In genomic region chr1:161649387-161649786, GRCm38 (mm10) we compare ENCODE assay signal across 17 mouse cellular contexts.
DNase-seq lines count a peak whose midpoint lies in the region; ATAC-seq and TF ChIP-seq lines count a peak whose summit lies in the region.
"Had no signal": no experiment of that assay in that cellular context is flagged by ENCODE, and none has a peak within 500 bp of the region (broad histone marks: within the 10 kb centered on the region; RNA-seq: fewer than 3 reads in every experiment).

No protein-coding gene starts in this region.

- H3K4me3 ChIP-seq in heart, embryonic 12.5 days, result no peak overlapping the region
- no peak overlapping the region for H3K4me3 ChIP-seq in lung, embryonic 14.5 days (ENCODE audit: low read depth, low read length)
- H3K4me3 ChIP-seq in forebrain, embryonic 15.5 days, result no peak overlapping the region
- H3K4me3 ChIP-seq: forebrain, embryonic 13.5 days; limb, embryonic 15.5 days; midbrain, embryonic 15.5 days; neural tube, embryonic 13.5 days had no signal

- H3K9me3 ChIP-seq in heart, embryonic 12.5 days (replicated peaks), result no peaks in the 10 kb centered on the region
- H3K9me3 ChIP-seq in lung, embryonic 14.5 days (ENCODE audit: low read depth, low read length), result no peaks in the 10 kb centered on the region
- H3K9me3 ChIP-seq in forebrain, embryonic 15.5 days, result no peaks in the 10 kb centered on the region
- H3K9me3 ChIP-seq: forebrain, embryonic 13.5 days; limb, embryonic 15.5 days; midbrain, embryonic 15.5 days; neural tube, embryonic 13.5 days had no signal

- no peaks in the 10 kb centered on the region for H3K4me1 ChIP-seq in heart, embryonic 12.5 days (replicated peaks)
- no peaks in the 10 kb centered on the region for H3K4me1 ChIP-seq in lung, embryonic 14.5 days (ENCODE audit: insufficient read depth)
- H3K4me1 ChIP-seq in forebrain, embryonic 15.5 days, result no peaks in the 10 kb centered on the region
- H3K4me1 ChIP-seq: forebrain, embryonic 13.5 days; limb, embryonic 15.5 days; midbrain, embryonic 15.5 days; neural tube, embryonic 13.5 days had no signal

- H3K27me3 ChIP-seq in heart, embryonic 12.5 days (replicated peaks), result no peaks in the 10 kb centered on the region
- H3K27me3 ChIP-seq in lung, embryonic 14.5 days (ENCODE audit: insufficient read depth, low read length), result no peaks in the 10 kb centered on the region
- no peaks in the 10 kb centered on the region for H3K27me3 ChIP-seq in splenic B cell, adult 2 months (ENCODE audit: control insufficient read depth, insufficient read depth, low read length, poor library complexity, severe bottlenecking)
- no peaks in the 10 kb centered on the region for H3K27me3 ChIP-seq in forebrain, embryonic 15.5 days
- H3K27me3 ChIP-seq: forebrain, embryonic 13.5 days; limb, embryonic 15.5 days; midbrain, embryonic 15.5 days; neural tube, embryonic 13.5 days had no signal

- H3K36me3 ChIP-seq in heart, embryonic 12.5 days, result no peaks in the 10 kb centered on the region
- H3K36me3 ChIP-seq in lung, embryonic 14.5 days (ENCODE audit: insufficient read depth), result no peaks in the 10 kb centered on the region
- H3K36me3 ChIP-seq in splenic B cell, adult 2 months (ENCODE audit: control insufficient read depth, insufficient read depth, low read length, poor library complexity, severe bottlenecking), result no peaks in the 10 kb centered on the region
- no peaks in the 10 kb centered on the region for H3K36me3 ChIP-seq in forebrain, embryonic 15.5 days
- H3K36me3 ChIP-seq: limb, embryonic 15.5 days; midbrain, embryonic 15.5 days; neural tube, embryonic 13.5 days had no signal

- no peak overlapping the region for H3K4me2 ChIP-seq in heart, embryonic 12.5 days
- H3K4me2 ChIP-seq in lung, embryonic 14.5 days, result no peak overlapping the region
- H3K4me2 ChIP-seq in forebrain, embryonic 15.5 days (replicated peaks), result no peak overlapping the region
- H3K4me2 ChIP-seq: forebrain, embryonic 13.5 days; heart, embryonic 11.5 days; limb, embryonic 15.5 days; midbrain, embryonic 15.5 days; neural tube, embryonic 13.5 days had no signal

- no peak overlapping the region for H3K27ac ChIP-seq in heart, embryonic 12.5 days (ENCODE audit: poor library complexity, severe bottlenecking)
- H3K27ac ChIP-seq in lung, embryonic 14.5 days (ENCODE audit: low read depth), result no peak overlapping the region
- H3K27ac ChIP-seq in forebrain, embryonic 15.5 days (replicated peaks), result no peak overlapping the region
- H3K27ac ChIP-seq: forebrain, embryonic 13.5 days; limb, embryonic 15.5 days; midbrain, embryonic 15.5 days; neural tube, embryonic 13.5 days had no signal

- WGBS in heart, embryonic 12.5 days, result 46% methylated on average over 2 of the region's 2 CpGs
- 60% methylated on average over 2 of the region's 2 CpGs for WGBS in lung, embryonic 14.5 days
- WGBS in forebrain, embryonic 15.5 days, result 70% methylated on average over 2 of the region's 2 CpGs

- no peak overlapping the region for H3K9ac ChIP-seq in heart, embryonic 12.5 days
- H3K9ac ChIP-seq in lung, embryonic 14.5 days, result no peak overlapping the region
- H3K9ac ChIP-seq in forebrain, embryonic 15.5 days (replicated peaks), result no peak overlapping the region
- H3K9ac ChIP-seq: forebrain, embryonic 13.5 days; limb, embryonic 15.5 days; midbrain, embryonic 15.5 days; neural tube, embryonic 13.5 days had no signal

- no peak for ATAC-seq in heart, embryonic 12.5 days (ENCODE audit: insufficient number of reproducible peaks, low FRiP score)
- ATAC-seq in lung, embryonic 14.5 days (ENCODE audit: insufficient read depth), result no peak
- no peak for ATAC-seq in forebrain, embryonic 15.5 days (replicated peaks)
- ATAC-seq: forebrain, embryonic 13.5 days; midbrain, embryonic 15.5 days had no signal

- peak; percentile 39 for DNase-seq in heart, adult 11 months
- DNase-seq in lung, embryonic 14.5 days, result peak; percentile 30
- DNase-seq in lung, postnatal 25 days (ENCODE audit: low spot score), result no peak
- peak; percentile 29 for DNase-seq in NIH3T3 (ENCODE audit: low read depth)
- DNase-seq in splenic B cell, adult 2 months (ENCODE audit: low read depth, low spot score), result peak; percentile 9
- DNase-seq: adrenal gland, postnatal 36 days; cerebellum, postnatal 25 days; gastrocnemius, postnatal 14 days; kidney, adult 9 months; lung, postnatal 36 days had no signal

- TF ChIP-seq CTCF in lung, embryonic 14.5 days (IDR thresholded peaks at IDR 0.05; ENCODE audit: low read depth), result peak; percentile 44
